Mouse (Mus musculus) stomach, postnatal 0 days (tissue): ENCODE measurements at regions not wholly inside any gene's neighbourhood (a gene's known extent, or its start where the extent isn't known, plus 50 kb on each side); places are given as distances from the start of the nearest gene placed in this dataset.

Experiments
- CTCF ChIP-seq: IDR thresholded peaks from 2 replicates; pipeline ENCODE4 v1.5.1; 2016; ENCODE audit warnings: antibody characterized with exemption, low read depth, mild to moderate bottlenecking, moderate library complexity
- EP300 ChIP-seq: optimal IDR thresholded peaks from 2 replicates; pipeline ENCODE3; 2016; ENCODE audit warnings: antibody characterized with exemption

GRCm38 (mm10) chr11:65537046-65537630, 251.0 kb downstream of the Map2k4 start:
- no peak for TF ChIP-seq CTCF
- TF ChIP-seq EP300, result no peak
